Mouse (Mus musculus) cerebellum, postnatal 25 days (tissue): ENCODE measurements around the gene Kansl1.

Experiments used
- DNase-seq, 2 experiments: peaks; one replicate each; pipeline ENCODE4 v3.0.0; 2021; ENCODE audit warnings: mixed read lengths in 2 of 2

The Kansl1 gene

DNA sequence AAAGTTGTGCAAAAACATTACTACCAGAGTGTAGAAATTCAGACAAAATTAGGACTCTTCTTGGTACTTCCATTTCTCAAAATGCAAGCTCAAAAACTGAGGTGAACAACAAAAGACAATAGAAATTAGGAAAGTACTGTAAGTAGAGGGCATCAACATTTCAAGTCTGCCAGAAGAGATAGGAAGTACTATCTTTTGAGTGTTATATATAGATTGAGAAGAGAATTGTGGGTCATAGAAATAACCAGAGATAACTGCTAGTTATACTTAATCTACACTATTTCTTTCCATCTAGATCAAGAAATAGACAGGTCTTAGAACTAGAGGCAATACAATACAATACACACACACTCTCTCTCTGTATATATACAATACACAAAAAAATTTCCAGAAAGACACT lies 30.2 kb downstream of the Kansl1 start:
- no peak for DNase-seq

DNA sequence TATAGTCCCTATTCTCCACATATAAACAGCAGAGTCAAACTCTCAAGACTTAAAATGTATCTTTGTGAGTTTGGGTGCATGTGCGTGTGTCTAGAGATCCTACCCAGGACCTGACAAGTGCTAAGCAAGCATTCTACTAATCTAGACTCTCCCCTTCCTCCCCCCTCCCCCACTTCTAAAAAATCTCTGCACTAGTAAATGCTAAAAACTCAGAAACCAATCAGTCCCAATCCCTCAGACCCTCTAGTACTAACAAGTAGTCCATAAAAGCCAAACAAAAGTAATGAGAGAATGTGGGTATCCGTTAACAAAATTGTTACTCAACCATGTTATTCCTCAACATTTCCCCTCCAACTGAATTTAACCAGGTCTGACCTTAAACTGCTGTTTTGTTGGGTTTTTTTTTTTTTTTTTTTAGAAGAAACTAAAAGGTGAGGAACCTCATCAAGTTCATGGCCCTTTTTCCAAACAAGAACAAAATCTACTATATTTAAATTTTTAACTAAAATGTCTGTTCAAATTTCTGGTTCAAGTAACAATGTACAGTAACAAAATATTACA lies 32.2 kb downstream of the Kansl1 start:
- DNase-seq = no peak

DNA sequence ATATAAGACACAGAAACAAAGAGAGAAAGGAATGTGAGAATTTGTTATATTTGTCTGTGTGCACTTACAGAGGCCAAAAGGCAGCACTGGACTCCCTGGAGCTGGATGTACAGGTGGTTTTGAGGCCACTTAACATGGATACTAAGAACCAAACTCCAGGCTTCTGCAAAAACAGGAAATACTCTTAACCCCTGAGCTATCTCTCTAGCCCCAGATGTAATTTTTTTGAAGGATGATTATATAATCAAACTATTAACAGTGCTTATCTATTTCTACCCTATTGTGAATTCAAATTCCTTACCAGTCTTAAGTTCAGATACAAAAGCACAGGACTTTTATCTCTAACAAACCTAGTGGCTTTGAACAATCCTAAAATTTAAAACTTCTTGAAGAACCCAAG lies 32.9 kb downstream of the Kansl1 start:
- DNase-seq = no peak

DNA sequence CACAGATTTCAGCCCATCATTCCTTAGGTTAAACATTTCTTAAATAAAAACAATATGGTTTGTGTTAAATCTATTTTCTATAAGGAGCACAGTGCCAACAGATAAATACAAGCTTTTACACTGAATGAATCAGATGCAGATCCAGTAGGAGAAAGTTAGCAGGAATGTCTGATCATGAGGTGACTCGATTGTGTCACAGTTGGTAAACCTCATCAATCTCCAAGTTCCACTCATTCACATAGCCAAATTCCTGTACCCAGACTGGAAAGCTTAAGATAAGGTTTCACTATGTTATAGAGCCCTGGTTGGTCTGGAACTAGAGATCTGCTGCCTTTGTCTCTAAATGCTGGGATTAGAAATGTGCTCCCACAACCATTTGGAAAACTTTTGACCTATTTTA lies 33.5 kb downstream of the Kansl1 start:
- no peak for DNase-seq

DNA sequence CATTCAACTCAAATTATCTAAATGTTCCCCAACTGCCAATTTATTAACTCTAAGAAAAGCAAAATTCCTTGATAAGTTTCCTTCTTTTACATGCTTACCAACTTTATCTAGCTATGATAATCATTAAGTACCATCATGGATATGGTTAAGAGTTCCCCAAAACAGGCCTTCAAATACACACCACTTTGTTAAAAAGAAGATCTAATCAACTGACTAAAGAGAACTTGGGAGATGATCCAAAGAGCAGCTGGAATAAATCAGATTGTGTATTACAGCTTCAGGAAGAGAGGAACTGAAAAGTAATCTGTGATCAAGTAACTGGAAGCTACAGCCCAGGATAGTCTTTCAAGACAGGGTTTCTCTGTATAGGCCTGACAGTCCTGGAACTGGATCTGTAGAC lies 36.4 kb downstream of the Kansl1 start:
- no peak for DNase-seq

DNA sequence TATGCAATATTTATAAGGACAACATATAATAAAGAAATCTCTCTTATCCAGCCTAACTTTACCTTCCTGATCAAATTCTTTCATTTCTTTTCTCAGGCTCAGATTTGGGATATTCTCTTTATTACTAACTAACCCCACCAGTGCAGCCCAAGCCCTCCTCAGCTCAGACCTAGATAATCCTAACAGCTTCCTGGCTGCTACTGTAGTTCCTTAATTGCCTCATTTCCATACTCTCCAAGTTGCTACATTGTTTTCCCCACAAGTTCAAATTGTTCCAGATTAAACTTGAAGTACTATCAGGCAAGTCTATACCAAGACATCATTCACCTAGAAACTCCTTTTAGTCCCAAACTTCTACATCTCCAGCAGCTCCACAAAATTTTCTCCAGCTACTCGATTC lies 36.9 kb downstream of the Kansl1 start:
- DNase-seq = no peak

DNA sequence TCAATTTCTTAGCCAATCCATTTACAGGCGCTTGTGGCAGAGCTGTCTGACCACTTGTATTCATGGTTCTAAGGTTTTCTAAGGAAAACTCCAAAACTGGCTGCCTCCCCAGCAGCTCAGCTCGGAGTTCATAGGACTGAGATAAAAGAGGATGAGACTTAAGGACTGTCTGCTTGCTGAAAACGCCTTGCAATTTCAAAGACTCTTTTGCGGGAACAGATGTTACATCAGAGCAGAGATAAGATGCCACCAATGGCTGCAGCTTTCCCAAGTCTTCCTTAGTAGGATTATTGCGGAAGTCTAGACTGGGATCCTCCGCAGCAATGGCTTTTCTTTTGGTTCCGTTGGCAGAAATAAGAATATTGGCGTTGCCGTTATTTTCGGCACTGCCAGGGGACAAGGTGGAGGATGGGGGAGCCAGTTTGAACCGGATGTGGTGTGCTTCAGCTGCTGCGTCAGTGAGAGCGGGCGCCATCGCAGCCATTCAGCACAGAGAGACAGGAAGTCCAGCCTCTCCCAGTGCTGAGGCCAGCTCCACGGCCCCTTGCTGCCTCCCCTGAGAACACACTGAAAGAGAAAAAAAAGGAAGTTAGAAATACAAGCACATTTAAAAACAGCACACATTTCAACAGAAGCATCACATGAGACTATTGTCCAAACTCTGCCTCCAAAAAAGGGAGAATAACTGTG lies 43.8 kb downstream of the Kansl1 start:
- DNase-seq = no peak

DNA sequence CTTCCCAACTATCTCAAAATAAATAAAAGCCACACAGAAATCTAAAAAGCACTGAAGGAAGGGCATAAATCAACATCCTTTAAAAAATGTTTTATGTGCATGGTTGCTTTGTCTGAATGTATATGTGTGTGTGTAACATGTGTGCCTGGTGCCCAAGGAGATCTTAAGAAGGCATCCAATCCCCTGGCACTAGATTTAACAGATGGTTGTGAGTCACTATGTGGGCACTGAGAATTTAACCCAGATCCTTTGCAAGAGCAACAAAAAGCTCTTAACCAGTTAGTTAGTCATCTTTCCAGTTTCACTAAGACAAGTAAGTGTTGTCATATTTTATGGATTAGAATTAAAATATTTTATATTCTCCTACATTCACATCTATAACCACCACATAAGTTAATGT lies 56.4 kb downstream of the Kansl1 start:
- no peak for DNase-seq

DNA sequence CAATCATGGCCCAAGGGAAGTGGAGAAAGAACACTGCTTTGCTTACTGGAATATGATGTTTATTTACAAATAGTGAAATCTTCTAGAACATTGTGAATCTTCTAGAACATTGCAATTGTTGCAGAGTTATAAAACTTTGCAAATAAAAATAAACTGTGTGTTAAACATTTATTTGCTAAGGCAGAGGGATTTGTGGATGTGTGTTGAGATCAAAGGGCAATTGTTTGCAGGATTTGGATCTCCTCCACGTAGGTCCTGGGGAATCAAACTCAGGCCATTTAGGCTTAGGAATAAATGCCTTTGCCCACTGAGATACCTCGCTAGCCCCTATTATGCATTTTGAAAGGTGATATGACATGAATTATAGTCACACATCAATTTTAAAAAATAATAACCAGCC lies 61.3 kb downstream of the Kansl1 start:
- DNase-seq = no peak

DNA sequence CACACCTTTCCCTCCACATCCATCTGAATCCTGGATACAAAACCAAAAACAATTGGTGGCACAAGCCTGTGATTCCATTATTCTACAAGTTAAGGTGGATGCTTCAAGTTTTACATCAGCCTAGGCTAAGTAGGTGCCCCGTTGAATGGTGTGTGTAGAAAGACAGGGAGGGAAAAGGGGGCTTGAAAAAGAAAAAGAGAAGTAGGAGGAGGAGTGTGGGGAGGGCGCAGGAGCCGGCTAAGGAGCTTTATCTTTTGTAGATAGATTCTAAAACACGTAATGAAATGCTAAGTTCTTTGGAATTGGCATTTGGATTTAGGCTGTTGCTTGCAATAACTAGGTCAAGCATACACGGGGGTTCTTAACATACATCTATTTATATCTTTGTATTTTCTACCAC lies 67.7 kb downstream of the Kansl1 start:
- no peak for DNase-seq

DNA sequence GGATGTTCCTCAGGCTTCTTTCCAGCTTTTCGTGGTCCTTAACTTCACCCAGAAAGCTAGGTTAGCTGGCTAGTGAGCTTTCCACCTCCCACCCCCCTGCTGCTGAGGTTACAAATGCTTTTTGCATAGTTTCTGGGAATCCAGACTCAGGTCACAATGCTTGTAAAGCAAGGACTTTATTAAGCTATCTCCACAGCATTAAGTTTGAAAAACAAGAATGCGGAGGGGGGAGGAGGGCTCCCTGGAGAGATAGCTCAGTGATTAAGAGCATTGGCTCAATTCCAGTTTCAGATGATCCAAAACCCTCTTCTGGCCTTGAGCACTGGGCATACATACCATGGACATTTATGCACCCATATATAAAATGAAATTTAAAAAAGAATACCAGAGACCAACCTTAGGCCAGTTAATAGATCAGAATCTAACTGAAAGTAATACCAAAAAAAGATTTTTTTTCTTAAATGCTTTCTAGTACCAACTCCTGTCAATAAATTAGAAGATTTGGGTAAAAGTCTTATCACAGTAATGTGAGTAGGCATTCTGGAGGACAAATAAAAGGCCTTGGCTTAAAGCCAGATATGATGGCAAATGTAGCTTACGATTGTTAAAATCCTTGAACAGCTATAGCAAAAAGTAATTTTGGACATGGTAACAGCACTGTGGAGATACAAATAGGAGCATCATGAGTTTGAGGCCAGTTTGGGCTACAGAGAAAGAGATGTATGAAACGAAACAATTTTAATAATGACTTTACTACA lies 69.0 kb downstream of the Kansl1 start:
- peak in 1 of 2 experiments; percentile 35 for DNase-seq

DNA sequence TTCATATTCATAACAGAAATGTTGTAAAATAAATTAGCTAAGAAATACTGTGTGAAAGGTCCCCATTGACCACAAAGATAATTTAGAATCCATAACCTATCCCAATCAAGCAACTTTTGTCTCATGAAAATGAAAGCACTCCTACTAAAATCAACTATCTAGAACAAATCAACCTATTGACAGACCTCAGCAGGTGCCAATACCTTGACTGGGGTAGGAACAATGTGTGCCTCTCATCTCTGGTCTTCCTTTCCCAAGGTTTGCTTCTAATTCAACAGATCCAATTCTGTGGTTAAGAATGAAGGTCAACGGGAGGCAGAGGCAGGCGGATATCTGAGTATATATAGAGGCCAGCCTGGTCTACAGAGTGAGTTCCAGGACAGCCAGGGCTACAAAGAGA lies 73.0 kb downstream of the Kansl1 start:
- no peak for DNase-seq

DNA sequence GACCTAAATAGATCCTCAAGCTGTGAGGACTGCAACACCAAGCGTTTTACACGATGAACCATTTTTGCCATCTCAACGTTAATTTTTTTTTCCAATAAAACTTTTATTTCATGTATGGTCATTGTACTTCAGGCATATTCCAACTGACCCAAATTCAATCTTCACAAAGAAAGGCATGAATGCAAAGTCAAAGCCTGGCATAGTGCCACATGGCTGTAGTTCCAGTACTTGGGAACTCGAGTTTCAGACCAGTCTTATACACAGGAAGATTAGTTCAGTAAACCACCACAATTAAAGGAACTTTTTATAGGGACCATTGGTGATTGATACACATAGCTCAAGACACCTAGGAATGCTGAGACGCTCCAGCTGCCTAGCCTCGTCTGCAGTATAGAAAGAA lies 75.5 kb downstream of the Kansl1 start:
- DNase-seq = peak in 1 of 2 experiments; percentile 57

DNA sequence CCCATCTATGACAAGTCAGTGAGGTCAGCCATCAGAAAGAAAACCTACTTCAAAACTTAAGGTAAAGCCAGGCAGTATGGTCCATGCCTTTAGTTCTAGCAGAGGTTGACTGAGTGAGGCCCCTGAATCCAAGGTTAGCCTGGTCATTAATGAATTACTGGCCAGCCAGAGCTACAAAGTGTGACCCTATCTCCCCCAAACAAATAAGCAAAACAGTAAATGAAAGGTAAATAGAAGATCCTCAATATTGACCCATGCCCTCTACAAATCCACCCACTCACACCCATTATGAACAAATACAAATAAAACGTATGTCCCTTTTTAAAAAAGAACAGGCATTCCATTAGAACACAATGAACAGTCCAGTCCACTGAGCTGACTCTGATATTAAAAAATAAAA lies 76.5 kb downstream of the Kansl1 start:
- no peak for DNase-seq

DNA sequence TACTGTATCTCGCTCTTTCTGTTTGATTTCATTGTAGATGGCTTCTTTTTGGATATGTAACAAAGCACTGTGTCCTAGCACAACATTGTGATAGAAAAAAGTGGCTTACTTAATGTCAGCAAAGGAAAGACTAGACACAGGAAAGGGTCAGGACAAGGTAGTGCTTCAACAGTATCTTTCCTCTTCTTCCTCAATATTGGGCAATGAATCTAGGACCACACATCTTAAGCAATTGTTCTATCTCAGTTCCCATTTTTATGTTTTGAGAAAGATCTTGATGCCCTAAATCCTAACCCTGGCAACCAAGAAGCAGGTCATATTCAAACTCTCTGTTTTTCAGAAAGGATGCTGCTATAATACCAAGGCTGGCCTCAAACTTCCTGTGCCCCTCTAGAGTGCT lies 81.4 kb downstream of the Kansl1 start:
- DNase-seq = no peak

DNA sequence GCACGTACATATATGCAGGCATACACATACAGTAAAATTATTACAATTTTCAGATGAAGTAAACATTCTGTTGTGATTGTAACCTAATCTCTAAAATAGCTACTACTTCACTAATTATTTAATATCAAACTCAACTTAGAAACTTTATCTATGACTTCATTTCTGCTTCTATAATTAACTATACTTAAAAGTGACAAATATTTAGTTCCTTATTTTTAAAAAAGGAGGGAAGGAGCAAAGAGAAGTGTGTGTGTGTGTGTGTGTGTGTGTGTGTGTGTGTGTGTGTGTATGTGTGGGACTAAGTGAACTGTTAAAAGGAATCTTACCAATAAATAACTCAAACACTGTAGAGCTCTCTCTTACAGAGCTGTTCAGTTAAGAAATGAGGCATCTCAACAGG lies 82.1 kb downstream of the Kansl1 start:
- DNase-seq = no peak

DNA sequence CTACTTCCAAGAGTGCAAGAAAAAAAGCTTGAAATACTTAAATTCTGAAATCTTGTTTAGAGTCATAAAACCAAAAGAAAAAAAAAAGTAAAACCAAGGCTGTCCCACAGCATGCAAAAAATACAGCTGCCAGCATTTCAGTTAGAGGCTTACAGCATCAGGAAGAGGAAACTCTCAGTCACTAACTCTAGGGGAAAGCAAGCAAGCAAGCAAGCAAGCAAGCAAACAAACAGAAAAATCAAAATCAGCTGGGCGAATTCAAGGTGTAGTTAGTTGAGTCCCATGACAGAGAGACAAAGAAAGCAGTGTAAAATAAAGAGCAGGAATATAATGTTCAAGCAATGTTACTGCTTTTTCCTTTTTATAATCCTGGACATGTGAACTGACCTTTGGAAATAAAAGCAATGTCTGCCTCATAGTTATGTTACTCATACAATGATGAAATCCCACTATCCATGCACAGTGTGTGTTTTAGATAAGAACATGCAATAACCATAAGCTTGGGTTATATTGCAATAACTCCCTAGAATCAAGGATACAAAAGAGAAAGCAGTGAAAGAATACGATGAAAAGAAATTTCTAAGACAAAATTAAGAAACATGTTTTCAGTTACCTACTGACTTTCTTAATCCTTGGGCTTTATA lies 85.4 kb downstream of the Kansl1 start:
- no peak for DNase-seq

DNA sequence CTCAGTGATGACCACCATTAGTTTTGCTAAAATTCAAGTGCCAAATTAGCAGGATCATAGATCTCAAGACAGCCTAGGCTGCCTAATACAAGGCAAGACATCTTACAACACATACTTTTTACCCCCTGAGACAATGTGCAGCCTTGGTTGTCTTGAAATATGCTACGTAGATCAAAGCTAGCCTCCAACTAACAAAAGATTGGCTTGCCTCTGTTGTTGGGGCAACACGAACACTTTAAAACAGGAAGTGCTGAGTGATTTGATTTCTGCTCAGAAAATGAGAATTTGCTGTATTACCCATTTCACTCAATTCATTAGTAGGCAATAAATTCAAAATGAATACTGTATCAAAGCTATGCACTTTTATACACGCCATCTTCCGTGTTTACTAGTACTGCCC lies 86.8 kb downstream of the Kansl1 start:
- DNase-seq = no peak

DNA sequence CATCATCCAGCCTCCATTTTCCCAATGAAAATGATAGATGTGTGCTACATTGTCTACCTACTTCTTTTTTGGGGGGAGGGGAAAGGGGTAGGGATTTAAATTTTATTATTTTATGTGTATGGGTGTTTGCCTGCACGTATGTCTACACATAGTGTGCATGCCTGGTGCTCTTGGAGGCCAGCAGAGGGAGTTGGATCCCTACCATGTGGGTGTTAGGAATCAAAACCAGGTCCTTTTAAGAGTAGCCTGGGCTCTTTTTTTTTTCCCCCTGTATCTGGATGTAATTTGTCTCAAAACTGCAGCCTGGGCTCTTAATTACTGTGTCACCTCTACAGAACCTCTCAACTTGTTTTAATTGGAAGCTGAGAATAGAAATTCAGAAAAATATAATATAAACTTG lies 89.0 kb downstream of the Kansl1 start:
- DNase-seq = peak in 1 of 2 experiments; percentile 45

DNA sequence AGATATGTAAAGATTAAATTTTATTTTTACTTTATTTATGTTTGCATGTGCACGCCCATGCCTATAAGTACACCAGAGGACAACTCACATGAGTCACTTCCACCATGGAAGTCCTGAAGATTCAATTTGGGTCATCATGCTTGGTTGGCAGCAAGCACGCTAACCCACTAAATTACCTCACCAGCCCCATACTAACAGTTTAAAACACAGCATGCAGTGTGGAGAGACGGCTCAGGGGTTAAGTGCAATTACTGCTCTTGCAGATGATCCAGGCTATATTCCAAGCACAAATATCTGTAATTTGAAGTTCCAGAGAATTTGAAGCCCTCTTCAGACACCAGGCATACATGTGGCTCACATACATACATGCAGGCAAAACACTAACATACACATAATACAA lies 92.4 kb downstream of the Kansl1 start:
- DNase-seq = no peak

DNA sequence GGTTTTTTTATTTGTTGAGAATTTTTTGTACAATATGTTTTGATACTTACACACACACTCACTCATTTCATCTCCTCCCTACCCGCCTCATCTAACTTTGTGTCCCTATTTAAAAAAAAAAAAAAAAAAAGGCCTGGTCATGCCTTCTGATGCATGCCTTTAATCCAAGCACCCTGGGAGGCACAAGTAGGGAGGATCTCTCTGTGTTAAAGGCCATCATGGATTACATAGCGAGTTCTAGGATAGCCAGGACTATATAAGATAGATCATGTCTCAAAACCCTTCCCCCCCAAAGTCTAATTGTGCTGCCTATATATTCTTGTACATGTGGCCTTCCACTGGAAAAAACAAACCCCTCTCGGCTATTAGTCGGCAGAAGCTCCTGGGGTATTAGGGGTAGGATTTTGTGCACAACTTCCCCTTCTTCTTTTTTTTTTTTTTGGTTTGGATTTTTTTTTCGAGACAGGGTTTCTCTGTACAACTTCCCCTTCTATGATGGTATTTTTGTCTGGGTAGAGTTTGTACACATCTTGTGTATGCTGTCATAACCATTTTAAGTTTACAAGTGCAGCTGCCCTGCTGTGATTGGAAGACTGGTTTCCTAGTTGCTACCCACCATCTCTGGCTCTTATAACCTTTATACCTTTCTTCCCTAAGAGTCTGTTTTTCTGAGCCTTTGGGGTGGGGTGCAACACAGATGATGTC lies 101.0 kb downstream of the Kansl1 start:
- DNase-seq = no peak

DNA sequence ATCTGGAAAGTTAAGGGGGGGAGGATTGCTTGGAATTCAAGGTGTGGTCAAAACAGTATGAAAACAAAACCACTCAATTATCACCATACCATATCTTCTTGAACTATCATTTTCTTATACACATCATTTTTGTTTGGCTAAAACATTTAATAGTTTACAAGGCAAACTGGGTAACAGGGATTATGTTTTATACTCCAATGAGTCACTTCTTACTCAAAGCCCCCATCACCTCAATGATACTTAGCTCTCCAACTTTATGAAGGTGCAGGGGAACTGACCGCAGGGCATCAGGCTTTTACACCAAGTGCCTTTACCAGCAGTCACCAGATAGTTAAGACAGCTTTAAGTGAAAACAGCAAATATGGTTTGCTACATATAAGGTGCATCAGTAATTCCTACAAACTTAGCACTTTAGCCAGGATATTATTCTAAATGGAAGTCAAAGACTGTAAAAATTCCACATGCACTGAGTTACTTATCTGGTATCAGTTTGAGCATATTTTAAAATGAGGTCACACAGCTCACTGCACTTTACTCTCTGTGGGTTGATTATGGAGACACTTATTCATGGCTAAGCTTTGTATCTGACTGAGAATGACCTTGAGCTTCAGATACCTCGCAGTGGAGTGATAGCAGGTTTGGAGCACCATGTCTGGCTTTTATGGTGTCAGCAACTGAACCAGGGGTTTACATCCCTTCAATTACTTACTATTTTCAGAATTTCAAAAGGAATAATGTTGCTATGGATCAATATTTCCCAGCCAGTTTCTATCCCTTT lies 104.6 kb downstream of the Kansl1 start:
- no peak for DNase-seq
